Mouse (Mus musculus): Measurements from ENCODE around the gene Mef2d. TPM values are rescaled to one million over a fixed set of nuclear protein-coding genes. Genes with fewer than 3 reads are reported as not detected.
"Not testable (repeated sequence)": the region's sequence is repeated elsewhere in the genome, so short reads cannot be mapped to it uniquely, and the experiment has no call there.

The Mef2d gene
- polyA plus RNA-seq, 1 experiment = 17.6 TPM

DNA sequence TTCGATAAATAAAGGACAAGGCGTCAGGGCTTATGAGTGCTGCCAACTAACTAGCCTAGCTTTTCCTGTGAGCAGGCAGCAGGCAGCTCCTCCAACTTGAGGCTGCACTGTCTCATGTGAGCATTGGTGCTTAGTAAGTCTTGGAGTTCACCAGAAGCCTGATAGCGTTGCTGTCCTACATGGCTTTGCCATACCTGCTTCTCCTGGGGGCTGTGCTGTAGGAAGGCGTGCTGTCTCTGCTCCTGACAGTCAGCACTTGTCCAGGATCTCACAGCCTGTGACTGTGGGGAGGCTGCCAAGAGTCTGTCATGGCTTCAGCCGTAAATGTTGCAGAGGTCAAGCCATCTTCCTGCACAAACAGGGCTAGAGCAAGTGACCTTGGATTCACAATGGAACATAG, 23.9 kb downstream of the Mef2d start:
- no peak overlapping the region for H3K27ac ChIP-seq (ENCODE audit: control insufficient read depth, insufficient read depth, low read depth, low read length)
- no peaks in the 10 kb centered on the region for H3K27me3 ChIP-seq (ENCODE audit: control insufficient read depth, insufficient read depth, low read length)
- H3K4me1 ChIP-seq (ENCODE audit: control insufficient read depth, insufficient read depth, low read length) = no peaks in the 10 kb centered on the region
- H3K36me3 ChIP-seq (ENCODE audit: control insufficient read depth, insufficient read depth, low read length) = peaks cover 1% of the 10 kb centered on the region
- no peak for TF ChIP-seq CTCF (IDR thresholded peaks at IDR 0.05; ENCODE audit: control insufficient read depth, insufficient read depth, insufficient replicate concordance, low read depth, low read length)
- TF ChIP-seq POLR2A (IDR thresholded peaks at IDR 0.05; ENCODE audit: control insufficient read depth, low read depth, low read length) = no peak
- H3K4me3 ChIP-seq (ENCODE audit: control insufficient read depth, low read depth, low read length) = no peak overlapping the region

DNA sequence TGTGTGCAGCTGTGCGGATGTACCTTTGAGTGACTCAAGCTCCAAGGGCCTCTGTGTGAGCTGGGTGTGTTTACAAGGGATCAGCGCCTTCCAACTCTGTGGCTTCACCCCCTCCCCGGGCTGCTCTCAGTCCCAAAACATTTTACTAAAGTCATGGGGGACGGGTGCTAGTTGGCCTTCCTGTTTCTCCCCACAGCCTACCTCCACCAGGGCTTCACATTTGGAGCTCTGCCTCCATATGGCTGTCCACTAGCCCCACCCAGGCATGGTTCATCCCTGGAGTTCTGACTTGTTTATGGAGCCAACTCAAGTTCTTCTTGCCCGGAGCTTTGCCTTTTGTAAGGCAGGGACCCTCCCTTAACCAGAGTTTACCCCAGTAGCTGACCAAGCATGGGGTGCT, 28.2 kb downstream of the Mef2d start:
- TF ChIP-seq POLR2A (IDR thresholded peaks at IDR 0.05; ENCODE audit: control insufficient read depth, low read depth, low read length) (no peak), CTCF (IDR thresholded peaks at IDR 0.05; ENCODE audit: control insufficient read depth, insufficient read depth, insufficient replicate concordance, low read depth, low read length) (no peak)
- Histone ChIP-seq H3K27me3 (ENCODE audit: control insufficient read depth, insufficient read depth, low read length) (no peaks in the 10 kb centered on the region), H3K27ac (ENCODE audit: control insufficient read depth, insufficient read depth, low read depth, low read length) (no peak overlapping the region), H3K4me1 (ENCODE audit: control insufficient read depth, insufficient read depth, low read length) (no peaks in the 10 kb centered on the region), H3K36me3 (ENCODE audit: control insufficient read depth, insufficient read depth, low read length) (peaks cover 1% of the 10 kb centered on the region; the same call in 1 of the 2 replicates), H3K4me3 (ENCODE audit: control insufficient read depth, low read depth, low read length) (no peak overlapping the region)

DNA sequence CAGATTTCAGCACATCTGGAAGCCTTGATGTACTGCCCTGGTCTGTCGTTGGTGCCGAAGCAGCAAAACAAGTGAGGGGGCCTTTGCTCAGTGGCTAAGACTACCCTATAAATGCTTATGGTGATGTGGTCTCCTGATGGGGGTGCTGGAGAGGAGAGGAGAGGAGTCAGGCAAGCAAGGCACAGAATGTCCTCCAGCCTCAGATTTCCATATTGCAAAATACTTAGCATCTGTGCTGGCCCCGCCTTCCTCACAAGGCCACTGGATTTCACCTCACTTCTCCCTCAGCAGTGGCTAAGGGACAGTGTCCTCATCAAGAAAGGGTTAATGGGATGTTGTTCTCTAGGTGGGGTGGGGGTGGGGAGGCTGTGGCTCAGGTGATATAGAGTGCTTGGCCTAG, 30.3 kb downstream of the Mef2d start:
- Histone ChIP-seq H3K27ac (ENCODE audit: control insufficient read depth, insufficient read depth, low read depth, low read length) (no peak overlapping the region), H3K4me1 (ENCODE audit: control insufficient read depth, insufficient read depth, low read length) (peaks cover 6% of the 10 kb centered on the region), H3K4me3 (ENCODE audit: control insufficient read depth, low read depth, low read length) (no peak overlapping the region), H3K36me3 (ENCODE audit: control insufficient read depth, insufficient read depth, low read length) (peaks cover 1% of the 10 kb centered on the region; the same call in 1 of the 2 replicates), H3K27me3 (ENCODE audit: control insufficient read depth, insufficient read depth, low read length) (no peaks in the 10 kb centered on the region)
- TF ChIP-seq POLR2A (IDR thresholded peaks at IDR 0.05; ENCODE audit: control insufficient read depth, low read depth, low read length) (no peak), CTCF (IDR thresholded peaks at IDR 0.05; ENCODE audit: control insufficient read depth, insufficient read depth, insufficient replicate concordance, low read depth, low read length) (no peak)

DNA sequence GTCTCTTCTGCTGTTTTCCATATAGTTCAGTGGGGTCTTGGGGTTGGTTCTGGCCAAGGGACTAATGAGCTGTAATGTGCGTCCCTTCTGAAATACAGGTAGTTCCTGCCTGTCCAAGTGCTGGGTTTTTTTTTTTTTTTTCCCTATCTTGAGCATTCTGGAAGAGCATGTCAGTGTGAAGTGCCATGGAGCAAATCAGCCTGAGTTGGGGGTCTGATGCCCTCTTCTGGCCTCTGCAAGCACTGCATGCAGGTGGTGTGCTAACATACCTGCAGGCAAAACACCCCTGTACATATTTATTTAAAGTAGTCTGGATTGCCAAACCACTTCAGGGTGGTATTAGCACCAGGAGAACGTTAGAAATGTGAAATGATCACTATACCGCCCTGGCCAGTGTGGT, 31.2 kb downstream of the Mef2d start:
- H3K27ac ChIP-seq (ENCODE audit: control insufficient read depth, insufficient read depth, low read depth, low read length) = no peak overlapping the region; the same call in 1 of the 2 replicates
- no peak overlapping the region for H3K4me3 ChIP-seq (ENCODE audit: control insufficient read depth, low read depth, low read length)
- TF ChIP-seq POLR2A (IDR thresholded peaks at IDR 0.05; ENCODE audit: control insufficient read depth, low read depth, low read length) (no peak), CTCF (IDR thresholded peaks at IDR 0.05; ENCODE audit: control insufficient read depth, insufficient read depth, insufficient replicate concordance, low read depth, low read length) (peak; percentile 63; the same call in 1 of the 2 replicates)
- H3K27me3 ChIP-seq (ENCODE audit: control insufficient read depth, insufficient read depth, low read length) = no peaks in the 10 kb centered on the region
- H3K36me3 ChIP-seq (ENCODE audit: control insufficient read depth, insufficient read depth, low read length) = peaks cover 1% of the 10 kb centered on the region; the same call in 1 of the 2 replicates
- H3K4me1 ChIP-seq (ENCODE audit: control insufficient read depth, insufficient read depth, low read length) = peaks cover 6% of the 10 kb centered on the region

DNA sequence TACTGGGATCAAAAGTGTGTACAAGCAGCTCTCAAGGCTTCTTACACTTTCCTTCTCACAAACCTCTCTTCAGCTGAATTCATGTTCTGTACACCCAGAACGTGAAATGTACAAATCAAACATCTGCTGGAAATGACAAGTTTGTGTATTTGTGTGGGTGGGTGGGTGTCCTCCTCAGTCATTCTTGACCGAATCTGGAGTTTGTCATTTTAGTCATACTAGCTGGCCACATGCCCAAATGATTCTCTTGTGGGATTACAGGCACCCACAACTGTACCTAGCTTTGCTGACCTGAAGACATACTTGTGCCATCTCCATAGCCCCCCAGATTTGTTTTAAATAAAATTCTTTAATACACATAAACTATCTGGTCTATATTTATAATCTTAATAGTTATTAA, 32.7 kb downstream of the Mef2d start:
- H3K36me3 ChIP-seq (ENCODE audit: control insufficient read depth, insufficient read depth, low read length) = peaks cover under 1% of the 10 kb centered on the region; the same call in 1 of the 2 replicates
- no peaks in the 10 kb centered on the region for H3K27me3 ChIP-seq (ENCODE audit: control insufficient read depth, insufficient read depth, low read length)
- no peak overlapping the region for H3K27ac ChIP-seq (ENCODE audit: control insufficient read depth, insufficient read depth, low read depth, low read length)
- no peak overlapping the region for H3K4me3 ChIP-seq (ENCODE audit: control insufficient read depth, low read depth, low read length)
- peaks cover 6% of the 10 kb centered on the region for H3K4me1 ChIP-seq (ENCODE audit: control insufficient read depth, insufficient read depth, low read length)
- TF ChIP-seq CTCF (IDR thresholded peaks at IDR 0.05; ENCODE audit: control insufficient read depth, insufficient read depth, insufficient replicate concordance, low read depth, low read length) = no peak
- TF ChIP-seq POLR2A (IDR thresholded peaks at IDR 0.05; ENCODE audit: control insufficient read depth, low read depth, low read length) = no peak

DNA sequence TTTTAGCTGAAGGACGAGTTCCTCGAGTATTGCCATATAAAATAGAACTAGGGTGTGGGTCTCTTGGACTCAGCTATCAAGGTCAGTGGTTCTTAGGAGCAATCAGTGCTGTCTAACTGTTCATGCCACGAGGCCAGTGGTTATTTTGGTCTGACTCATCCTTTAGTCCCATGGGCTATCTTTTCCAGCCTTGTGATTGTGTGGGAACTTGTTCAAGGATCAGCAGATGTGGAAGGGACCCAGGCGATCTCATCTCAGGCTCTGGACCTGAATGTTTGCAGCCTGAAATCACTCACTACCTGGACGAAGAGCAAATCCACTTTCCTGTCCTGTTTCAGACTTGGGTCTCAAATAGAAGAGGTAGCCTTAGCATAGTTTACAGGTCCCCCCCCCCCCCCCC, 34.9 kb downstream of the Mef2d start:
- no peaks in the 10 kb centered on the region for H3K27me3 ChIP-seq (ENCODE audit: control insufficient read depth, insufficient read depth, low read length)
- peak overlapping the region; percentile 99 for H3K4me3 ChIP-seq (ENCODE audit: control insufficient read depth, low read depth, low read length)
- H3K36me3 ChIP-seq (ENCODE audit: control insufficient read depth, insufficient read depth, low read length) = no peaks in the 10 kb centered on the region
- peak overlapping the region; percentile 87 for H3K27ac ChIP-seq (ENCODE audit: control insufficient read depth, insufficient read depth, low read depth, low read length)
- TF ChIP-seq POLR2A (IDR thresholded peaks at IDR 0.05; ENCODE audit: control insufficient read depth, low read depth, low read length) (no peak), CTCF (IDR thresholded peaks at IDR 0.05; ENCODE audit: control insufficient read depth, insufficient read depth, insufficient replicate concordance, low read depth, low read length) (no peak)
- H3K4me1 ChIP-seq (ENCODE audit: control insufficient read depth, insufficient read depth, low read length) = peaks cover 6% of the 10 kb centered on the region

DNA sequence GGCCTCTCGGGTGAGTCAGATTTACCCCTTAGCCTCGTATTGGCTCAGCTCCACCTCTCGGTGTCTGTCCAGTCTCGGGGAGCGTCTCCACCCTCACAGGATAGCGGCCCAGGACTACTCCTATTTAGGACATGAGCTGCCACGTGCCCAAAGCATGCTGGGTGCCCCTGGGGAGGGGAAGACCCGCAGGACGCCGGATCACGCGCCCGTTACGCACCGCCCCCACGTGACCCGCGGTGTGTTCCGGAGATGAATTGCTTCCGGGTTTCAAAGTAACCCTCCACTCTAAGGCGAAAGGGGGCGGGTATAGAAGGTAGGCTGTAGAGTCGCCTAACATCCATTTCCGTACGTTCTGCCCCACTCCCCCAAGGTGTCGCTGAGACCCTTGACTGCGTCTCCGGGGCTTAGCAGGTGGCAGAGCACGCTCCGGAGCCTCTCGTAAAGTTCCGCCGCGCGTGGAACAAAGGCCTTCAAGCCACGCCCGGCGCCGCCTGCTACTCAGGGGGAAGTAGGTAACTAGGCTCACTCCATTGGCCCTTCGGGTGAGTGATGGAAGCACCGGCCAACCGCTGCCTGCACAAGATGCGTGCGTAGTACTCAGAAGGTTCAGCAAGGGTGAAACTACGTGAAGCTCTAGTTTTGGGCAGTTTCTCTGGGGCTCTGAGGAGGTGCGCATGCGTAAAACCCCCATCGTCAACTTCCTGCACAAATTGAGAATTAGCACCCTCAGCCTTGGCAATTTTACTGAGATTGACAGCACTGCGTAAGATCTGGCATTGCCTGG, 35.6 kb downstream of the Mef2d start:
- TF ChIP-seq CTCF (IDR thresholded peaks at IDR 0.05; ENCODE audit: control insufficient read depth, insufficient read depth, insufficient replicate concordance, low read depth, low read length) (no peak), POLR2A (IDR thresholded peaks at IDR 0.05; ENCODE audit: control insufficient read depth, low read depth, low read length) (peak; percentile 59)
- H3K27ac ChIP-seq (ENCODE audit: control insufficient read depth, insufficient read depth, low read depth, low read length) = peak overlapping the region; percentile 100
- no peaks in the 10 kb centered on the region for H3K36me3 ChIP-seq (ENCODE audit: control insufficient read depth, insufficient read depth, low read length)
- no peaks in the 10 kb centered on the region for H3K27me3 ChIP-seq (ENCODE audit: control insufficient read depth, insufficient read depth, low read length)
- H3K4me1 ChIP-seq (ENCODE audit: control insufficient read depth, insufficient read depth, low read length) = peaks cover 6% of the 10 kb centered on the region
- H3K4me3 ChIP-seq (ENCODE audit: control insufficient read depth, low read depth, low read length) = peak overlapping the region; percentile 99

DNA sequence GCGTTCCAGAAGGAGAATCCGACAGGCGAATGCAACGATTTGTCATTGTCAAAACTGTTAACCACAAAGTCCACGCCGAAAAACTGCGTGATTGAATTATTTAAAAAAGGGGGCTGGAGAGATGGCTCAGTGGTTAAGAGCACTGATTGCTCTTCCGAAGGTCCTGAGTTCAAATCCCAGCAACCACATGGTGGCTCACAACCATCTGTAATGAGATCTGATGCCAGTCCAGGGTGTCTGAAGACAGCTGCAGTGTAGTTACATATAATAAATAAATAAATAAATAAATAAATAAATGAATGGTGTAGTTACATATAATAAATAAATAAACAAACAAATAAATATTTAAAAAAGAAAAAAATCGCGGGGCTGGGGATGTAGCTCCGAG, 36.2 kb downstream of the Mef2d start:
- H3K36me3 ChIP-seq (ENCODE audit: control insufficient read depth, insufficient read depth, low read length); H3K27me3 ChIP-seq (ENCODE audit: control insufficient read depth, insufficient read depth, low read length); H3K4me1 ChIP-seq (ENCODE audit: control insufficient read depth, insufficient read depth, low read length): not testable (repeated sequence)
- Histone ChIP-seq H3K4me3 (ENCODE audit: control insufficient read depth, low read depth, low read length) (peak overlapping the region; percentile 99), H3K27ac (ENCODE audit: control insufficient read depth, insufficient read depth, low read depth, low read length) (peak overlapping the region; percentile 100)
